Mouse (Mus musculus): Measurements from ENCODE around the gene Bap1.

GRCm38 (mm10) chr14:31230442-31230841 lies 20.8 kb upstream of the Bap1 start:
- no peak for TF ChIP-seq POLR2A (IDR thresholded peaks at IDR 0.05; ENCODE audit: borderline replicate concordance, insufficient read depth, low read length)
- TF ChIP-seq CTCF (IDR thresholded peaks at IDR 0.05; ENCODE audit: borderline replicate concordance, insufficient read depth, low read depth, low read length), result no peak
